Mouse (Mus musculus): ENCODE measurements around the gene Mesp2. TPM values are rescaled to one million over a fixed set of nuclear protein-coding genes. Genes with fewer than 3 reads are reported as not detected.

The Mesp2 gene
- total RNA-seq, 1 experiment from 2014 or later: 0.30 TPM

Other genes with a start within 250 kb of the Mesp2 start
- 14.6 and 14.9 TPM in 2 replicates for gene Rhcg, start 193.1 kb upstream of the Mesp2 start, total RNA-seq (2021)
- 0.90 and 1.1 TPM in 2 replicates for gene Ticrr, start 150.5 kb upstream of the Mesp2 start, total RNA-seq (2021)
- 4.5 and 4.6 TPM in 2 replicates for gene Kif7, start 95.0 kb upstream of the Mesp2 start, total RNA-seq (2021)
- 312 and 334 TPM in 2 replicates for gene Plin1, start 77.8 kb upstream of the Mesp2 start, total RNA-seq (2021)
- 42.6 and 59.9 TPM in 2 replicates for gene Pex11a, start 67.6 kb upstream of the Mesp2 start, total RNA-seq (2021)
- gene Wdr93, start 67.6 kb upstream of the Mesp2 start, total RNA-seq (2021): 1.7 and 2.1 TPM in 2 replicates
- gene Mesp1, start 16.9 kb upstream of the Mesp2 start, total RNA-seq (2021): not detected in 2 replicates
- gene Anpep, start 50.3 kb downstream of the Mesp2 start, total RNA-seq (2021): 4.1 and 6.0 TPM in 2 replicates
- 23.8 and 34.0 TPM in 2 replicates for gene Ap3s2, start 109.9 kb downstream of the Mesp2 start, total RNA-seq (2021)
- gene Arpin, start 124.6 kb downstream of the Mesp2 start, total RNA-seq (2021): 16.1 and 23.5 TPM in 2 replicates
- 18.5 and 21.4 TPM in 2 replicates for gene Zfp710, start 214.1 kb downstream of the Mesp2 start, total RNA-seq (2021)